Mouse (Mus musculus) granulocyte monocyte progenitor cell, adult 5-6 weeks (primary cell): Measurements from ENCODE around the gene Mob3a. TPM values are rescaled to one million over a fixed set of nuclear protein-coding genes. Genes with fewer than 3 reads are reported as not detected.

ENCODE experiments used
- total RNA-seq, 2 experiments: library from RNA; stranded (forward) in 1 of 2; stranded (reverse) in 1 of 2; fragments of 200-712, 200-1000 nt in 1 of 2; fragments of >200 nt in 1 of 2; fragmentation: Nextera tagmentation in 1 of 2; gene quantifications; 2 replicates each; pipeline ENCODE4 v1.2.3; 2014 to 2017

The Mob3a gene
- total RNA-seq, 2 experiments from 2014 or later, result 37.2 to 59.8 TPM

Other genes with a start within 250 kb of the Mob3a start
- gene Onecut3, start 207.1 kb downstream of the Mob3a start, total RNA-seq (2014; fragmentation: Nextera tagmentation), result not detected in 2 replicates
- gene Onecut3, start 207.1 kb downstream of the Mob3a start, total RNA-seq (2017), result not detected in 2 replicates
- 0.64 TPM in 1 of 2 replicates, not detected in the other for gene Atp8b3, start 162.9 kb downstream of the Mob3a start, total RNA-seq (2014; fragmentation: Nextera tagmentation)
- not detected in 2 replicates for gene Atp8b3, start 162.9 kb downstream of the Mob3a start, total RNA-seq (2017)
- gene Rexo1, start 140.4 kb downstream of the Mob3a start, total RNA-seq (2014; fragmentation: Nextera tagmentation), result 43.7 and 48.2 TPM in 2 replicates
- 17.5 and 28.8 TPM in 2 replicates for gene Rexo1, start 140.4 kb downstream of the Mob3a start, total RNA-seq (2017)
- gene Klf16, start 124.7 kb downstream of the Mob3a start, total RNA-seq (2014; fragmentation: Nextera tagmentation), result 9.3 and 10.1 TPM in 2 replicates
- gene Klf16, start 124.7 kb downstream of the Mob3a start, total RNA-seq (2017), result 2.8 and 6.8 TPM in 2 replicates
- gene Abhd17a, start 111.6 kb downstream of the Mob3a start, total RNA-seq (2014; fragmentation: Nextera tagmentation), result 27.7 and 36.2 TPM in 2 replicates
- gene Abhd17a, start 111.6 kb downstream of the Mob3a start, total RNA-seq (2017), result 24.2 and 33.5 TPM in 2 replicates
- gene Scamp4, start 99.1 kb downstream of the Mob3a start, total RNA-seq (2014; fragmentation: Nextera tagmentation), result 40.5 and 72.3 TPM in 2 replicates
- 10.7 and 11.4 TPM in 2 replicates for gene Scamp4, start 99.1 kb downstream of the Mob3a start, total RNA-seq (2017)
- gene Adat3, start 99.1 kb downstream of the Mob3a start, total RNA-seq (2014; fragmentation: Nextera tagmentation), result 0.79 TPM in 1 of 2 replicates, not detected in the other
- 0.34 and 0.67 TPM in 2 replicates for gene Adat3, start 99.1 kb downstream of the Mob3a start, total RNA-seq (2017)
- 3.1 TPM in 1 of 2 replicates, not detected in the other for gene Gm49322, start 96.0 kb downstream of the Mob3a start, total RNA-seq (2014; fragmentation: Nextera tagmentation)
- 0.39 TPM in 1 of 2 replicates, not detected in the other for gene Gm49322, start 96.0 kb downstream of the Mob3a start, total RNA-seq (2017)
- gene Csnk1g2, start 79.1 kb downstream of the Mob3a start, total RNA-seq (2014; fragmentation: Nextera tagmentation), result 47.7 and 65.2 TPM in 2 replicates
- gene Csnk1g2, start 79.1 kb downstream of the Mob3a start, total RNA-seq (2017), result 112 and 127 TPM in 2 replicates
- 26.1 and 34.6 TPM in 2 replicates for gene Btbd2, start 44.9 kb downstream of the Mob3a start, total RNA-seq (2014; fragmentation: Nextera tagmentation)
- gene Btbd2, start 44.9 kb downstream of the Mob3a start, total RNA-seq (2017), result 13.3 and 34.8 TPM in 2 replicates
- gene Mknk2, start 23.9 kb downstream of the Mob3a start, total RNA-seq (2014; fragmentation: Nextera tagmentation), result 49.2 and 63.3 TPM in 2 replicates
- 37.7 and 58.0 TPM in 2 replicates for gene Mknk2, start 23.9 kb downstream of the Mob3a start, total RNA-seq (2017)
- gene Izumo4, start 207 bp upstream of the Mob3a start, total RNA-seq (2014; fragmentation: Nextera tagmentation), result 9.0 and 17.3 TPM in 2 replicates
- 7.1 and 7.8 TPM in 2 replicates for gene Izumo4, start 207 bp upstream of the Mob3a start, total RNA-seq (2017)
- gene Ap3d1, start 40.3 kb upstream of the Mob3a start, total RNA-seq (2014; fragmentation: Nextera tagmentation), result 43.2 and 47.8 TPM in 2 replicates
- gene Ap3d1, start 40.3 kb upstream of the Mob3a start, total RNA-seq (2017), result 34.5 and 42.2 TPM in 2 replicates
- 41.6 and 52.6 TPM in 2 replicates for gene Dot1l, start 53.2 kb upstream of the Mob3a start, total RNA-seq (2014; fragmentation: Nextera tagmentation)
- 9.7 and 13.4 TPM in 2 replicates for gene Dot1l, start 53.2 kb upstream of the Mob3a start, total RNA-seq (2017)
- gene Sf3a2, start 96.2 kb upstream of the Mob3a start, total RNA-seq (2014; fragmentation: Nextera tagmentation), result 88.0 and 106 TPM in 2 replicates
- 13.8 and 18.3 TPM in 2 replicates for gene Sf3a2, start 96.2 kb upstream of the Mob3a start, total RNA-seq (2017)
- gene Plekhj1, start 96.6 kb upstream of the Mob3a start, total RNA-seq (2014; fragmentation: Nextera tagmentation), result 99.1 and 108 TPM in 2 replicates
- 33.0 and 33.7 TPM in 2 replicates for gene Plekhj1, start 96.6 kb upstream of the Mob3a start, total RNA-seq (2017)
- gene Amh, start 103.3 kb upstream of the Mob3a start, total RNA-seq (2014; fragmentation: Nextera tagmentation), result not detected in 2 replicates
- 0.15 TPM in 1 of 2 replicates, not detected in the other for gene Amh, start 103.3 kb upstream of the Mob3a start, total RNA-seq (2017)
- gene Jsrp1, start 111.5 kb upstream of the Mob3a start, total RNA-seq (2014; fragmentation: Nextera tagmentation), result not detected in 2 replicates
- not detected in 2 replicates for gene Jsrp1, start 111.5 kb upstream of the Mob3a start, total RNA-seq (2017)
- 1,332 and 1,363 TPM in 2 replicates for gene Oaz1, start 124.7 kb upstream of the Mob3a start, total RNA-seq (2014; fragmentation: Nextera tagmentation)
- gene Oaz1, start 124.7 kb upstream of the Mob3a start, total RNA-seq (2017), result 324 and 374 TPM in 2 replicates
- 0.21 TPM in 1 of 2 replicates, not detected in the other for gene Lingo3, start 142.1 kb upstream of the Mob3a start, total RNA-seq (2014; fragmentation: Nextera tagmentation)
- 0.15 TPM in 1 of 2 replicates, not detected in the other for gene Lingo3, start 142.1 kb upstream of the Mob3a start, total RNA-seq (2017)
- 207 and 210 TPM in 2 replicates for gene Lsm7, start 153.2 kb upstream of the Mob3a start, total RNA-seq (2014; fragmentation: Nextera tagmentation)
- gene Lsm7, start 153.2 kb upstream of the Mob3a start, total RNA-seq (2017), result 378 and 439 TPM in 2 replicates
- 15.2 and 20.9 TPM in 2 replicates for gene Sppl2b, start 153.3 kb upstream of the Mob3a start, total RNA-seq (2014; fragmentation: Nextera tagmentation)
- 12.2 and 14.1 TPM in 2 replicates for gene Sppl2b, start 153.3 kb upstream of the Mob3a start, total RNA-seq (2017)
- gene Tmprss9, start 169.9 kb upstream of the Mob3a start, total RNA-seq (2014; fragmentation: Nextera tagmentation), result not detected in 2 replicates
- not detected in 2 replicates for gene Tmprss9, start 169.9 kb upstream of the Mob3a start, total RNA-seq (2017)
- gene Timm13, start 199.0 kb upstream of the Mob3a start, total RNA-seq (2014; fragmentation: Nextera tagmentation), result 145 and 158 TPM in 2 replicates
- gene Timm13, start 199.0 kb upstream of the Mob3a start, total RNA-seq (2017), result 38.2 and 50.4 TPM in 2 replicates
- gene Lmnb2, start 216.3 kb upstream of the Mob3a start, total RNA-seq (2014; fragmentation: Nextera tagmentation), result 24.9 and 35.1 TPM in 2 replicates
- gene Lmnb2, start 216.3 kb upstream of the Mob3a start, total RNA-seq (2017), result 56.2 and 62.8 TPM in 2 replicates
- gene Gadd45b, start 228.1 kb upstream of the Mob3a start, total RNA-seq (2014; fragmentation: Nextera tagmentation), result 20.1 and 21.5 TPM in 2 replicates
- 25.6 and 27.6 TPM in 2 replicates for gene Gadd45b, start 228.1 kb upstream of the Mob3a start, total RNA-seq (2017)